Mouse (Mus musculus) forebrain, embryonic 11.5 days (tissue): ENCODE measurements around the gene 4930432K21Rik. TPM values are rescaled to one million over a fixed set of nuclear protein-coding genes. Genes with fewer than 3 reads are reported as not detected.

Source experiments
- ATAC-seq: fragments of 200-750 bp; cut with Nextera tagmentation; replicated peaks from 2 replicates; pipeline ENCODE4 v1.8.0; 2017; ENCODE audit warnings: moderate TSS enrichment; ENCODE audit not compliant: low FRiP score
- DNase-seq: peaks from one replicate; pipeline ENCODE4 v3.0.0-alpha.2; 2017; ENCODE audit warnings: low spot score
- H3K27ac ChIP-seq: fragments of 300-500 bp; sonication (generic); 2 replicates; pipeline ENCODE4 v1.5.1; 2014; ENCODE audit warnings: low read depth, low read length
- H3K27me3 ChIP-seq: fragments of 300-500 bp; sonication (generic); 2 replicates; pipeline ENCODE4 v1.6.1; 2014; ENCODE audit warnings: mild to moderate bottlenecking, low read length, mixed read lengths; ENCODE audit not compliant: control insufficient read depth, insufficient read depth
- H3K36me3 ChIP-seq: fragments of 300-500 bp; sonication (generic); 2 replicates; pipeline ENCODE4 v1.6.1; 2014; ENCODE audit warnings: mild to moderate bottlenecking, low read length, moderate library complexity, mixed read lengths; ENCODE audit not compliant: control insufficient read depth, insufficient read depth
- H3K4me1 ChIP-seq: fragments of 300-500 bp; sonication (generic); replicated peaks from 2 replicates; pipeline ENCODE4 v1.6.1; 2014; ENCODE audit warnings: low read length, mixed read lengths; ENCODE audit not compliant: control insufficient read depth, insufficient read depth
- H3K4me2 ChIP-seq: fragments of 300-500 bp; sonication (generic); 2 replicates; pipeline ENCODE4 v1.6.1; 2014; ENCODE audit warnings: low read depth, mild to moderate bottlenecking, low read length, moderate library complexity, mixed read lengths; ENCODE audit not compliant: severe bottlenecking
- H3K4me3 ChIP-seq: fragments of 300-500 bp; sonication (generic); 2 replicates; pipeline ENCODE4 v1.5.1; 2014; ENCODE audit warnings: low read depth, low read length
- H3K9ac ChIP-seq: fragments of 300-500 bp; sonication (generic); 2 replicates; pipeline ENCODE4 v1.6.1; 2014; ENCODE audit warnings: low read length
- H3K9me3 ChIP-seq: fragments of 300-500 bp; sonication (generic); 2 replicates; pipeline ENCODE4 v1.6.1; 2016; ENCODE audit warnings: low read length, mixed read lengths; ENCODE audit not compliant: control insufficient read depth
- WGBS: fragments of 180-500 bp; shearing (Covaris S2); extraction: QIAGEN DNeasy Blood & Tissue Kit; methylation state at CpG from one replicate; pipeline ENCODE4 v1.1.7; 2014; 5-methylcytosine and 5-hydroxymethylcytosine counted together
- polyA plus RNA-seq: library from polyadenylated mRNA; unstranded; fragments of >200 nt; fragmentation: Nextera tagmentation; extraction: Ambion mirVana; gene quantifications from 2 replicates; pipeline ENCODE4 v1.2.1, GENCODE M21; 2014

The 4930432K21Rik gene
- polyA plus RNA-seq, 1 experiment from 2014 or later = 1.2 TPM

DNA sequence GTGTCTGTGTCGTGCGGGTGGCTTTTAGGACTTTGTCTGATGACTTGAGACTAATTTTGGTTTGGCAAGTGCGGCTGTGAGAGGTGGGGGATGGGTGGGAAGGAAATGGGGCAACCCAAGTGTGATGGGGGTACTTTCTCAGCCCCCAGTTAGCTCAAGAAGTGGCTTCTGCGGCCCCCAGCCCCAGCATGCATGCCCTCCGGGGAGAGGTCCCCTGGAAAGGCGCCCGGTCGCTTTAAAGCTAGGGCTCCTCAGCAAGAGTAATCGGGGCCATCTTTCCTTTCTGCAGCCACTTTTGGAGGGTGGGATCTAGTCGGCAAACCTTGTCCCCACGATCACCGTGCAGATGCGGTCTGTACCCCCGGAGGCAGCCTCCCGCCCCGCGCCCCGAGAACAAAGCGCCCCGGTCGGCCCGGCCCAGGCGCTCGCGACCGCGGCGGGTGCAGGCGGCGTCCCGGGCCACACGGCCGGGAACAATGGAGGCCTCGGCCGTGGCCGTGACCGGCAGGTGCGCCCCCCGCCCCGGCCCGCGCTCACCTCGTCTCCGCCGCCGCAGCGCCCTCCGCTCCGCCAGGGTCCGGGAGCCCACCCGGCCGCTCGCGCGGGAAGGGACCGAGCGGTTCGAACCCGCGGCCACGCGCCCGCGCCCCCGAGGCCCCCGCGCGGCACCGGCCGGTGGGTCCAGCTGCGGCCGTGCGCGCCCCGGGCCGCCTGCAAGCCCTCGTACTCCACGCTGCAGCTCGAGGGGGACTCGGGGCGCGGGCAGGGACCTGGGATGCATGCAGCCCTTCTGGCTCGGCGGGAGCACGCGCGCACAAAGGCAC lies 35.6 kb downstream of the 4930432K21Rik start:
- peak overlapping the region; percentile 67 for H3K4me2 ChIP-seq
- peaks cover 29% of the 10 kb centered on the region for H3K4me1 ChIP-seq
- ATAC-seq (peak; percentile 36; the same call in 1 of the 2 replicates), DNase-seq (peak; percentile 81)
- no peaks in the 10 kb centered on the region for H3K9me3 ChIP-seq
- H3K4me3 ChIP-seq = peak overlapping the region; percentile 82
- no peaks in the 10 kb centered on the region for H3K27me3 ChIP-seq
- peak overlapping the region; percentile 83 for H3K27ac ChIP-seq
- H3K9ac ChIP-seq = peak overlapping the region; percentile 100
- H3K36me3 ChIP-seq = no peaks in the 10 kb centered on the region
- WGBS = 1% methylated on average over 79 of the region's 87 CpGs

DNA sequence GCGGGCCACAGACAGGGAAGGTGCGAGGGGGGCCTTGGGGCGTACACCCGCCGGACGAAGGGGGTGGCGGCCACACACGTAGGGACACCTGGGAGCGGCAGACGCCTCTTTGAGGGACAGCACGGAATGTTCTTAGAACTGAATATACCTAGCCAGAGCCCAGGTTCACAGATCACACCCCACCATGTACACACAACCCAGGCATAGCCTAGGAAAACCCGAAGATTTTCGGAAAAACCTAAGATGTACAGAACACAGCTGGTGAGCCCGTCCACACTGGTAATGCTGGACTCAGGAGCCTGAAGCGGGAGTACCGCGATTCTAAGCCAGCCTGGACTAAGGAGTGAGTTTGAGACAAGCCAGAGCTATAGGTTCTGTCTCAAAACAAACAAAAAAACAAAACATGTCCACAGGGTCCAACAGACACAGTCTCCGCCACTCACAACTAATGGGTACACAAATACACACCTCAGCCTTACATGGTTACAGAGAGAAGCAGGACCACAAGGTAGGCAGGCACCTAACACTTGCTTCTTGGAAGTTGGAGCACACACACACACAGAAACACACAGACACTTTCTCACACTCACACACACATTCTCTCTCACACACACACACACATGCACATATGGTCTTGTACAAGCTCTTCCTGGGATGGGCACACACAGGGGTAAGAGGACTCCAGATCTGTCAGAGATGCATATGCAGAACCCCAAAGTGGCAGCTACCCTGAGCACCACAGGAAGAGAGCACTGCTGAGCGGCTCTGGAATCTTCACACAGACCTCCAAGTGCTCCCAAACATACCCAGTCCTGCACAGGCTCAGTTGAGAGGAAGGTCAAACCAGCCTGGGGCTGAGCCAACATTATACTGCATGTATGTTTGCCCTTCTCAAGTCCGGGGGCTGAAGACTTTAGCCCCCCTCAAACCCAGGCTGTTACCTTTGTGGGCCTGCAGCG lies 36.5 kb downstream of the 4930432K21Rik start:
- Histone ChIP-seq H3K27ac (peak overlapping the region; percentile 83), H3K4me1 (peaks cover 25% of the 10 kb centered on the region), H3K4me3 (peak overlapping the region; percentile 82), H3K27me3 (no peaks in the 10 kb centered on the region), H3K36me3 (no peaks in the 10 kb centered on the region), H3K9ac (peak overlapping the region; percentile 100), H3K4me2 (peak overlapping the region; percentile 67), H3K9me3 (no peaks in the 10 kb centered on the region)
- DNase-seq (no peak), ATAC-seq (no peak; the same call in 1 of the 2 replicates)
- 20% methylated on average over 21 of the region's 21 CpGs for WGBS

DNA sequence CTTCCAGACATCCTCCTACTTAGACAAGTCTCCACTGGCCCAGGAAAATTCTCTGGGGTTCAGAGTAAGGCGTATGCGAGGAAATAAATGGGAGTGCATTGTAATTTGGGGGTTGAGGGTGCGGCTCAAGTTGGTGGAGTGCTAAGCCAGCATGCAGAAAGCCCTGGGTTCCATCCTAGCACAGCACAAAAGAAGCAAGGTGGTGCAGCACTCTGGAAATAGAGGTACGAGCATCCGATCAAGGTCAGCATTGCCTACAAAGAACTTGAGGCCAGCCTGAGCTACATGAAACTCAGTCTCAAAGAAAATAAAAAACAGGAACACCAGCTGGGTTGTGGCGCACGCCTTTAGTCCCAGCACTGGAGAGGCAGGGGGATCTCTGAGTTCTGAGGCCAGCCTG lies 37.3 kb downstream of the 4930432K21Rik start, which contains the start of gene Nanos3:
Gene Nanos3, minus strand, starts transcription at position 101 of the 400 bp plus-strand sequence.
- peak within 1 kb of the TSS; percentile 82 for H3K4me3 ChIP-seq
- H3K4me2 ChIP-seq = peak within 1 kb of the TSS; percentile 67
- ATAC-seq (no peak), DNase-seq (no peak)
- H3K27ac ChIP-seq = peak within 1 kb of the TSS; percentile 83
- H3K9ac ChIP-seq = peak within 1 kb of the TSS; percentile 100
- no peaks in the 10 kb centered on the region for H3K36me3 ChIP-seq
- no peaks in the 10 kb centered on the region for H3K27me3 ChIP-seq
- 92% methylated on average over 7 of the region's 7 CpGs for WGBS
- no peaks in the 10 kb centered on the region for H3K9me3 ChIP-seq
- H3K4me1 ChIP-seq = peaks cover 19% of the 10 kb centered on the region

DNA sequence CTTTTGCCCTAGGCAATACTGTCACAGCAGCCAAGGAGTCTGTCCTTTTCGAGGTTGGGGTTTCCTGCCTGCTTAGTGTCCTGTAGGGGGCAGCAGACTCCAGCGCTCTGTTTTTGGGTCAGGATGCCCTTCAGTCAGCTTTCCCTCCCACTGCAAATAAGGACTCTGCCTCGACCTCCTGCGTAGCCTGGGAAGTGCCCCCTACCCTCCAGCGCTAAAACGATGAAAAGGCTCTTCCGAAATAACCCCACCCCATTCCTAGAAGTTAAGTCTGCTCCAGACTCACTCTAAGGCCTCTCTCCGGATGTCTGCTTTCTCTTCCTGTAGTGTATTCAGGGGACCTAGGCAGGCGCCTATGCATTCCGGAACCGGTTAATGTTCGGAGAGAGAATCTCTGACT lies 38.7 kb downstream of the 4930432K21Rik start:
- Histone ChIP-seq H3K9me3 (no peaks in the 10 kb centered on the region), H3K27me3 (no peaks in the 10 kb centered on the region), H3K4me1 (peaks cover 6% of the 10 kb centered on the region), H3K36me3 (no peaks in the 10 kb centered on the region), H3K4me3 (peak overlapping the region; percentile 26), H3K9ac (peak overlapping the region; percentile 48), H3K4me2 (peak overlapping the region; percentile 68), H3K27ac (no peak overlapping the region)
- DNase-seq = peak; percentile 78
- under 1% methylated on average over 12 of the region's 12 CpGs for whole genome bisulfite sequencing
- ATAC-seq = 0 out of 2 replicates have a peak, but pooled peaks have one; percentile 16

DNA sequence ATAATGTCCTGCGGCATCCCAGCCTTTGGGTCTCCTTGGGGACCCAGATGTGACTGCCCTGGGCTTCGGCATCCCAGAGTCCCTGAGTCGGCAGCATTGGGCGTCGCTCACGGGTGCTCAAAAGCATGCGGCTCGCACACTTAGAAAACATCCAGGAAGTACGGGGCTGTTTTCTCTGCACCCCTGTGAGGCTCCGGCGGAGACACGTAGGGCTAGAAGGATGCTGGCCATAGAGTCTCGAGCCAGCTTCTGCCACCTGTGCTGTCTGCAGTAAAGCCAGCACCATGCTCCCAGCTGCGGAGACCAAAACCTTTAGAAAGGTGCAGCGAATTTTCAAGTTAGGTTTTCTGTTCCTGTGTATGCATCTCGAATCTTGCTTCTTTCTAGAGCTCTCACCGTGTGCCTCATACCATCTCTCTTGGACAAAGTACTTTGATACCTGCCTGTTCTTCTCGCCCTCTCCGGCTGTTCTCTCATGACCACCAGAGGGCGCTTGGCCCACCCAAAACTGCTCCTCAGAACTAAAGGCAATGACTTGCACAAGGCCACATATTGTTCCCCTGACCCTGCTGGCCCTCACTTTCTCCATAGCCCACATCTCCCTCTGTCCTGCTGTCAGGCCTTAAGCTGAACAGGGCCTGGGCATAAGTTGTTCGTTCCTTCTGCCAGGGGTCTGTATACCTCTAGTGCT lies 39.4 kb downstream of the 4930432K21Rik start:
- Histone ChIP-seq H3K9ac (peak overlapping the region; percentile 48), H3K36me3 (no peaks in the 10 kb centered on the region), H3K4me3 (peak overlapping the region; percentile 26), H3K9me3 (no peaks in the 10 kb centered on the region), H3K4me1 (peaks cover 12% of the 10 kb centered on the region), H3K27me3 (no peaks in the 10 kb centered on the region), H3K27ac (no peak overlapping the region), H3K4me2 (peak overlapping the region; percentile 68)
- 6% methylated on average over 21 of the region's 21 CpGs for WGBS
- peak; percentile 85 for DNase-seq
- ATAC-seq = 0 out of 2 replicates have a peak, but pooled peaks have one; percentile 17

DNA sequence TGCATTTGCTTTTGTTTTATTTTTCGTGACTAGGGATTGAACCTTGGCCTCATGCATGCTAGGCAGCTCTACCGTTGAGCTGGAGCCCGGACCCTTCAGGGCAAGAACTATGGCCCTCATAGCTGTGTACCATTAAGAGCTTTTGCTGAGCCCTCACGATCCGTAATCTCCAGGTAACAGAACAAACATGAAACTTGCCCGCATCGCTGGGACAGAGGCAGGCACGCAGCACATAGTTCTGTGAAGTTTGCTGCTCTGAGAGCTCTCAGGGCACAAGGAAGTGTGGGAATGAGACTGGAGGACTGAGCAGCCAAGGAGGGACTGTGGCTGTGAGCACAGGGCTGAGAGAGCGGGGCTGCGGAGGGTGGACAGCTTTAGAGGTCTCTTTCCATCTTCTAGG lies 40.8 kb downstream of the 4930432K21Rik start:
- Histone ChIP-seq H3K4me1 (peaks cover 17% of the 10 kb centered on the region), H3K9ac (no peak overlapping the region; the same call in 1 of the 2 replicates), H3K4me3 (no peak overlapping the region), H3K36me3 (no peaks in the 10 kb centered on the region), H3K4me2 (no peak overlapping the region), H3K27ac (no peak overlapping the region), H3K9me3 (no peaks in the 10 kb centered on the region), H3K27me3 (no peaks in the 10 kb centered on the region)
- 87% methylated on average over 10 of the region's 10 CpGs for whole genome bisulfite sequencing
- DNase-seq (no peak), ATAC-seq (no peak)

DNA sequence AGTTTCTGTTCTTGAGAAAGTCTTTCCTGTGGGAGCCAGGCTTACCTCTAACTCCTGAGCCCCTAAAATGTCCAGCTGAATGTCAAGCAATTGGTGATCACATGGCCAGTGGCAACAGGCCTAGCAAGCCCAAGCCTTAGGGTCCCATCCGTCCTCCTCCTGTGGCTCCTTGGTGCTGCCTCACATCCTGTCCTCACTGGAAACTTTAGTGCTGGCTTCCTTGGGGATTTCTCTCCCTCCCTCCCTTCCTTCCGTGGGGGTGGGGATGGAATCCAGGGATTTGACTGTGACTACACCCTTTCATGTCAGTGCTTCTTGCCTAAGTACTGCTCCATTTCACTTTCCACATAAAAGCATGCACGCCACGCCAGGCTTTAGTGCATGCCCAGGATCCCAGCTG lies 41.8 kb downstream of the 4930432K21Rik start:
- Histone ChIP-seq H3K9ac (no peak overlapping the region), H3K4me3 (no peak overlapping the region), H3K4me2 (no peak overlapping the region), H3K27ac (no peak overlapping the region), H3K27me3 (no peaks in the 10 kb centered on the region), H3K9me3 (no peaks in the 10 kb centered on the region), H3K4me1 (peaks cover 17% of the 10 kb centered on the region), H3K36me3 (no peaks in the 10 kb centered on the region)
- WGBS = 59% methylated on average over 4 of the region's 4 CpGs
- DNase-seq = no peak
- ATAC-seq = no peak
